Mouse (Mus musculus): ENCODE results near the gene Ugt1a7c. TPM values are rescaled to one million over a fixed set of nuclear protein-coding genes. Genes with fewer than 3 reads are reported as not detected.
A peak's percentile ranks its signal among the peaks of the same experiment; 100 is the strongest.
"Not testable (repeated sequence)": the region's sequence is repeated elsewhere in the genome, so short reads cannot be mapped to it uniquely, and the experiment has no call there.

The Ugt1a7c gene
- polyA plus RNA-seq, 1 experiment from 2014 or later: 57.4 TPM

DNA sequence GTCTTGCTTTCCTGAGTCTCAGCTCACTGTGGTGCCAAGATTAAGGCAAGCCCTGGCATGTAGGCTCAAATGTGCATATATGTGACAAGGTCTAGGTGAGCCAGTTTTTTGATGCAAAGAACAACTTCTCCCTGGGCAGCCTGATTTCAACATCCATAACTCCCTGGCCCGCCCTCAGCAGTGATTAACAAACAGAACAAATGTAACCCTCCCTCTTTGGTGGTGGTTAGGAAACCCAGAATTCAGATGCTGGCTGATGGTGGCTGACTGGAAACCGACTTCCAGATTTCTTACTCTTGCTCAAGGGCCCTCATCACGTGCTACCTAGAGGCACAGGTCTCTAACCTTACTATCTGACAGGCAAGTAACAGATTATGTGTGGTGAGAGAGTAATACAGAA is 8.2 kb downstream of the Ugt1a7c start, which contains the start of gene Ugt1a6b:
TSS of gene Ugt1a6b (plus strand) at position 234 of the 400 bp plus-strand sequence.
- not testable (repeated sequence) for H3K36me3 ChIP-seq (ENCODE audit: control insufficient read depth, insufficient read depth); H3K9ac ChIP-seq (ENCODE audit: low read depth, low read length); ATAC-seq; H3K4me3 ChIP-seq (ENCODE audit: low read depth, low read length); H3K9me3 ChIP-seq (ENCODE audit: control insufficient read depth); H3K27me3 ChIP-seq (replicated peaks; ENCODE audit: control insufficient read depth, insufficient read depth, low read length); H3K27ac ChIP-seq (ENCODE audit: low read depth, low read length); H3K4me1 ChIP-seq (replicated peaks; ENCODE audit: control insufficient read depth, insufficient read depth, low read length); H3K4me2 ChIP-seq (replicated peaks; ENCODE audit: low read depth)
- WGBS: 38% methylated on average over 3 of the region's 3 CpGs

DNA sequence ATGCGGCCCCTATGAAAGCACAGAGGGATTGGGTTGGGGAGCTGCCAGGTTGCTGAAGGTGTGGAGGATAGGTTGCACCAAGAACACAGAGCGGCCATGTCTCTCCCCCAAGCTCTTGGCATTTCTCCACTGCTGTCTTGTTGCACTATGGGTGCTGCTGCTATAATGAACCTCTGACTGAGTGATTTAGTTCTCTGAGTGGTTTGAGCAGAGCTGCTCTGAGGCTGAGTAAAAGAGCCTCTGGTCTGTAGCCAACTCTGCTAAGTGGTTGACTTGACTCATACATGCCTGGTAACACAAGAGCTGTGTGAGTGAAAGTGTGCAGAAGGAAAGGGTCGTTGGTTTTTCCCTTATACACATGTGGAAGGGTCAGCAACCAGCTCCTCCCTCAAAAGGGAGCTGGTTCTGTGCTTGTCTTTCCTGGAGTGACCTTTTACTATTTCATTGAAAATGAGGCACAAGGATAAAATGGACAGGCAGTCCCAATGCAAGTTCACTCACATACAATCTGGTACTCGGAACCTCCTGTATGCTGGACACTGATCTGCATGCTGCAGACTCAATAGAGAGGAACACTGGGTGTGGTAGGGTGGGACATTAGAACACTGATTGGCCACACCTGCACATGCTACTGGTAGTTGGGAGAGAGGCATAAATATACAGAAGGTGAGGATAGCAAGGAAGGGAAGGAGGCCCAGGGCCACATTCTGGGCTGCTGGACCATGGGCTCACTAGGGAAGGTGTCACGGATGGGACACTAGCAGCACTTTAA is 9.0 kb downstream of the Ugt1a7c start:
- WGBS: 49% methylated on average over 4 of the region's 5 CpGs
- H3K27me3 ChIP-seq (replicated peaks; ENCODE audit: control insufficient read depth, insufficient read depth, low read length); ATAC-seq: not testable (repeated sequence)

DNA sequence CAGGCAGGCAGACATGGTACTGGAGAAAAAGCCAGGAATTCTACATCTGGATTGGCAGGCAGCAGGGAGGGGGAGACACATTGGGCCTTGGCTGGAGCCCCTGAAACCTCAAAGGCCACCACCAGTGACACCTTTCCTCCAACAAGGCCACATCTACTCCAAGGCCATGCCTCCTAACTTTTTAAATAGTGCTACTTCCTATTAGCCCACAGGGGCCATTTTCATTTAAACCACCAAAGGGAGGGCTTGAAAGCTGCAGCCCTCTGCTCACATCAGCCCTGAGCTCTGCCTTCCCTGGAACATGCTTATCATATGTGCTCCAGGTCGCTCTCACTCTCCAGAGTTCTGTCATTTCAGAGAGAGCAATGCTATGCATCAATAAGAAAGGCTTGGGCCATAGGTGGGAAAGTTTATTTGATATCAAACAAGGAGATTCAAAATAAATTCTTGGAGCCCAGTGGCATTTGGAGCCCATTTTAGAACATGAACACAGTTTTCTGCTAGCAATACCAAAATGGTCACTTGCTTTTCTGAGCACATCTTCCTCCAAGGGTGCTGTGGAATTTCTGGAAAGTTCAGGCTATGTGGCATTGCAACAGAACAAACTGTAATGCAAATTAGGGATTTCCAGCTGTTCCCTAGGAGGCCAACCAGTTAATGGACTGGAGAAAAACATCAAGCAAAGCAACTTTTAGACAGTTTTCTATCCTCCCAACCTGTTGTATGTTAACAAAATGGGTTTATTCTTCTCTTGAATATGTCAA is 10.0 kb downstream of the Ugt1a7c start:
- Histone ChIP-seq H3K36me3 (ENCODE audit: control insufficient read depth, insufficient read depth) (no peaks in the 10 kb centered on the region), H3K9ac (ENCODE audit: low read depth, low read length) (no peak overlapping the region), H3K4me3 (ENCODE audit: low read depth, low read length) (no peak overlapping the region), H3K9me3 (ENCODE audit: control insufficient read depth) (no peaks in the 10 kb centered on the region), H3K4me1 (replicated peaks; ENCODE audit: control insufficient read depth, insufficient read depth, low read length) (0 out of 2 replicates have a peak, but pooled peaks cover 7% of the 10 kb centered on the region), H3K4me2 (replicated peaks; ENCODE audit: low read depth) (no peak overlapping the region), H3K27me3 (replicated peaks; ENCODE audit: control insufficient read depth, insufficient read depth, low read length) (no peaks in the 10 kb centered on the region), H3K27ac (ENCODE audit: low read depth, low read length) (no peak overlapping the region)
- TF ChIP-seq CTCF (IDR thresholded peaks at IDR 0.05; ENCODE audit: low read depth): no peak
- no peak for ATAC-seq
- 77% methylated on average over 1 of the region's 1 CpGs for WGBS

More for the DNA sequence above, 9.0 kb downstream of the Ugt1a7c start:
- H3K4me1 ChIP-seq (replicated peaks; ENCODE audit: control insufficient read depth, insufficient read depth, low read length); H3K9ac ChIP-seq (ENCODE audit: low read depth, low read length); H3K4me3 ChIP-seq (ENCODE audit: low read depth, low read length); H3K9me3 ChIP-seq (ENCODE audit: control insufficient read depth); H3K36me3 ChIP-seq (ENCODE audit: control insufficient read depth, insufficient read depth); H3K4me2 ChIP-seq (replicated peaks; ENCODE audit: low read depth); H3K27ac ChIP-seq (ENCODE audit: low read depth, low read length): not testable (repeated sequence)

DNA sequence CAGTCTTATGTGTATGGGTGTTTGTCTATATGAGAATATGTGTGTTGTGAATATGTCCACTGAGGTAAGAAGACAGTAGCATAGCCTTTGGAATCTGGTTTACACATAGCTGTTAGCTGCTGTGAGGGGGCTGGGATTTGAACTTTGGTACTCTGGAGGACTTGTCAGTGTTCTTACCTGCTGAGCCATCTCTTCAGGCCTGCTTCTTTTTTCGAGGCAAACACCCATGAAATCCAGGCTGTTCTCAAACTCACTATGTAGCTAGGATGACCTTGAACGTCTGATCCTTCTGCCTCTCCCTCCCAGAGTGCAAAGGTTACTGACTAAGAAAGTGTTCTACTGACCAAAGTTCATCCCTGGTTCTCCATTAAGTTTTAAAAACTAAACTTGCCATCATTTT is 10.8 kb downstream of the Ugt1a7c start:
- WGBS: 31% methylated on average over 2 of the region's 2 CpGs
- Histone ChIP-seq H3K4me2 (replicated peaks; ENCODE audit: low read depth) (no peak overlapping the region), H3K9ac (ENCODE audit: low read depth, low read length) (no peak overlapping the region), H3K9me3 (ENCODE audit: control insufficient read depth) (no peaks in the 10 kb centered on the region), H3K4me1 (replicated peaks; ENCODE audit: control insufficient read depth, insufficient read depth, low read length) (0 out of 2 replicates have a peak, but pooled peaks cover 7% of the 10 kb centered on the region), H3K4me3 (ENCODE audit: low read depth, low read length) (no peak overlapping the region), H3K27ac (ENCODE audit: low read depth, low read length) (no peak overlapping the region), H3K36me3 (ENCODE audit: control insufficient read depth, insufficient read depth) (no peaks in the 10 kb centered on the region), H3K27me3 (replicated peaks; ENCODE audit: control insufficient read depth, insufficient read depth, low read length) (no peaks in the 10 kb centered on the region)
- ATAC-seq: peak; percentile 46; the same call in 1 of the 2 replicates
- TF ChIP-seq CTCF (IDR thresholded peaks at IDR 0.05; ENCODE audit: low read depth): no peak

DNA sequence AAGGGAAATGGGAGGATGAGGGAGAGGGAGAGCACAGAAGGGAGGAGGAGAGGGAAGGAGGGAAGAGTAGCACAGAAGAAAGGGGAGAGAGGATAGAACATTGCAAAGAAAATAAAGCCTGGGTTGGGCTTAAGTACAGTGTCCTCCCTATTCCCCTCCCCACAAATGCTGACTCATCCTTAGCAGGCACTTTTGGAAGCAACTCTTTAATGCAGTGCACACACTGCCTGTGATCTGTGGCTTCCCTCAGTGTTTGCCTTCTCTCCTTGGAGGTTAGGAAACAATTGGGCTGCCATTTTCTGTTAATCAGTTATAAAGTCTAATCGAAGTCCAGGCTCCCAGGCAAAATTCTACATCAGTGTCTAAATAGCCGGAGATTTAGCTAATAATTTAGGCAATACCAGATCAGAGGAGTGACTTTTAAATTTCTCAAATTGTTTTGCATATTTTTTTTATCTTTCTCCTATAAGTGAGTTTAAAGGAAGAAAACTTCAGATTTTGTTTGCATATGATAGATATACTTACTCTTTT is 14.2 kb downstream of the Ugt1a7c start:
- H3K36me3 ChIP-seq (ENCODE audit: control insufficient read depth, insufficient read depth): not testable (repeated sequence)

DNA sequence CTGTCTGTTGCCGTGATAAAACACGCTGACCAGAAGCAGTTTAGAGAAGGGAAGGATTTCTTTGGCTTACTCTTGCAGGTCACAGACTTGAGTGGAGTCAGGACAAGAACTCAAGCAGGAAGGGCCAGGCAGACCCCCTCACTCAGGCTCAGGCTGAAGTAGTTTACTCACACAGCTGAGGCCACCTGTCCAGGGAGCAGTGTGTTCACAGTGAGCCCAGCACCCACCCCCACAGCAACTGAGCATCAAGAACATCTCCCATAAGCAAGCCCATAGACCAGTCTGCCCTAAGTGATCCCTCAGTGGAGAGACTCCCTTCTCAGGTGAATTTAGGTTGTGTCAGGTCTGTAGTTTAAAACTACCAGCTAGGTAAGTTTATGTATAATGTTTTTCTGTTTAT is 14.7 kb downstream of the Ugt1a7c start:
- H3K4me1 ChIP-seq (replicated peaks; ENCODE audit: control insufficient read depth, insufficient read depth, low read length); H3K9me3 ChIP-seq (ENCODE audit: control insufficient read depth); H3K4me2 ChIP-seq (replicated peaks; ENCODE audit: low read depth); ATAC-seq; H3K27me3 ChIP-seq (replicated peaks; ENCODE audit: control insufficient read depth, insufficient read depth, low read length); H3K36me3 ChIP-seq (ENCODE audit: control insufficient read depth, insufficient read depth); H3K4me3 ChIP-seq (ENCODE audit: low read depth, low read length); H3K9ac ChIP-seq (ENCODE audit: low read depth, low read length); H3K27ac ChIP-seq (ENCODE audit: low read depth, low read length): not testable (repeated sequence)
- 30% methylated on average over 2 of the region's 2 CpGs for WGBS

More for the DNA sequence above, 14.2 kb downstream of the Ugt1a7c start:
- not testable (repeated sequence) for H3K9me3 ChIP-seq (ENCODE audit: control insufficient read depth); H3K4me2 ChIP-seq (replicated peaks; ENCODE audit: low read depth); H3K9ac ChIP-seq (ENCODE audit: low read depth, low read length); H3K27ac ChIP-seq (ENCODE audit: low read depth, low read length); H3K27me3 ChIP-seq (replicated peaks; ENCODE audit: control insufficient read depth, insufficient read depth, low read length); H3K4me3 ChIP-seq (ENCODE audit: low read depth, low read length); H3K4me1 ChIP-seq (replicated peaks; ENCODE audit: control insufficient read depth, insufficient read depth, low read length)
- WGBS: 31% methylated on average over 2 of the region's 2 CpGs
- ATAC-seq: peak; percentile 85

DNA sequence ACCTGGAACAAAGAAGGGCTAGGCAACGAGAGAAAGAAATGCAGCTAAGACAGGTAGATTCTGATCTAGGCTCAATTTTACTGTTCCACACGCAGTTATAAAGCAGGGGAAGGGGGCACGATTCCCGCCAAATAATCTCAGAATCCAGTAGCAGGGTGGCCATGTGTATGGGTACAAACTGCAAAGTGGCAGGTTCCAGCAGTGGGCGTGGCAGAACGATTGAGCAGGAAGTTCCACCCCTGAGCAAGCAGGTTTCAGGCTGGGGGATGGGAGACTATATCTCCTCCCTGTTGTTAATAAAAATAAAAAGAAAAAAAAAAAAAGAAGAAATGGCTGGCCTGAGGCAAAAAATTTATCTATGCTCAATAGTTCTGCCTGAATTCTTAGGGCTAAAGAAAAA is 17.9 kb downstream of the Ugt1a7c start:
- WGBS: 73% methylated on average over 6 of the region's 6 CpGs
- ATAC-seq: not testable (repeated sequence)

More for the DNA sequence above, 17.9 kb downstream of the Ugt1a7c start:
- not testable (repeated sequence) for H3K4me3 ChIP-seq (ENCODE audit: low read depth, low read length); H3K27ac ChIP-seq (ENCODE audit: low read depth, low read length); H3K4me2 ChIP-seq (replicated peaks; ENCODE audit: low read depth); H3K27me3 ChIP-seq (replicated peaks; ENCODE audit: control insufficient read depth, insufficient read depth, low read length); H3K36me3 ChIP-seq (ENCODE audit: control insufficient read depth, insufficient read depth); H3K4me1 ChIP-seq (replicated peaks; ENCODE audit: control insufficient read depth, insufficient read depth, low read length); H3K9ac ChIP-seq (ENCODE audit: low read depth, low read length); H3K9me3 ChIP-seq (ENCODE audit: control insufficient read depth)
